Mouse (Mus musculus) spleen, adult 12 weeks (tissue): ENCODE measurements around the gene Gm8906.
"Not testable (repeated sequence)": the region's sequence is repeated elsewhere in the genome, so short reads cannot be mapped to it uniquely, and the experiment has no call there.

Source experiments
- DNase-seq: peaks from one replicate; pipeline ENCODE4 v3.0.0; 2022; ENCODE audit warnings: low spot score

Gm8906 gene

DNA sequence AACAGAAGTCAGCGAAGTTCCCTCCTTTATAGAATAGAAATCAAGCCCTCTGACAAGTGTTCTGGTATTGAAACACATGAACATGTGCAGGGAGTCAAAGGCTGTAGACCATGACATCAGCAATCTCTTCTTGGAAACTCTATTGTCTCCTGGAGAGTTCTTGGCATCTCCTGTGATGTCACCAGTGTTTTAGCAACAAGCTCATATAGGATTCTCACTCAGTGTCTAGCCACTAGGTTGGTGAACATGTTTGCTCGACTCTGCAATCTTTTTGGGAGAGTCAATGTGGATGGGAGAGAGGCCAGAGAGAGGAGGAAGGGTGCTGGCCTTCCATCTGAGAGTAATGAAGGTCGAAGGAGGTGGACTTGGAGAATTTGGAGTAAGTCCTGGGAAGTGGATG is at the start of gene Gm8906:
Gene Gm8906, plus strand, starts transcription at position 301 of the 400 bp plus-strand sequence.
- DNase-seq: not testable (repeated sequence)
